Mouse (Mus musculus) activated CD4-positive, CD25-positive, alpha-beta regulatory T cell (primary cell): ENCODE data around the gene H3f3b. TPM values are rescaled to one million over a fixed set of nuclear protein-coding genes. Genes with fewer than 3 reads are reported as not detected.

Source experiments
- polyA plus RNA-seq, 2 experiments: library from polyadenylated mRNA; unstranded; fragments of 100-300 nt; shearing (Covaris generic); gene quantifications; one replicate each; pipeline ENCODE4 v1.2.1; 2017

Gene H3f3b
- polyA plus RNA-seq: 1,000 to 10,000 TPM; 1,433 to 1,590 TPM

GRCm38 (mm10) chr11:116027756-116028155 lies at the start of gene H3f3b:
Gene H3f3b, minus strand, starts transcription at chr11:116027962.

GRCm38 (mm10) chr11:116030088-116030897 lies 2.5 kb upstream of the H3f3b start, which contains the start of gene Unk:
Gene Unk, plus strand, starts transcription at chr11:116030322.

GRCm38 (mm10) chr11:116012262-116012947 lies 15.4 kb downstream of the H3f3b start, which contains the start of gene Galk1:
Gene Galk1, minus strand, starts transcription at chr11:116012719.

GRCm38 (mm10) chr11:115974309-115975082 lies 53.3 kb downstream of the H3f3b start, which contains the start of gene Itgb4:
Gene Itgb4, plus strand, starts transcription at chr11:115974709.

Other genes with a start within 250 kb of the H3f3b start
- gene Caskin2, start 214.3 kb downstream of the H3f3b start, polyA plus RNA-seq: 1 to 10 TPM; 1.5 to 2.7 TPM
- 10 to 100 TPM; 26.4 to 33.1 TPM for gene Tsen54, start 213.2 kb downstream of the H3f3b start, polyA plus RNA-seq
- gene Llgl2, start 203.9 kb downstream of the H3f3b start, polyA plus RNA-seq: 10 to 100 TPM; 25.4 to 26.7 TPM
- under 1 TPM in 1 of 2 experiments, not detected in 1; 0.21 TPM for gene Myo15b, start 169.6 kb downstream of the H3f3b start, polyA plus RNA-seq
- under 1 TPM in 1 of 2 experiments, not detected in 1; 0.16 TPM for gene Smim5, start 128.0 kb downstream of the H3f3b start, polyA plus RNA-seq
- gene Smim6, start 115.9 kb downstream of the H3f3b start, polyA plus RNA-seq: 1 to 10 TPM; 1.1 to 1.3 TPM
- gene Sap30bp, start 94.7 kb downstream of the H3f3b start, polyA plus RNA-seq: 10 to 100 TPM; 28.7 to 33.7 TPM
- 10 to 100 TPM; 11.2 to 20.0 TPM for gene Recql5, start 94.5 kb downstream of the H3f3b start, polyA plus RNA-seq
- gene Itgb4, start 53.3 kb downstream of the H3f3b start, polyA plus RNA-seq: under 1 TPM; 0.10 to 0.16 TPM
- 10 to 100 TPM; 30.5 to 58.2 TPM for gene Galk1, start 15.2 kb downstream of the H3f3b start, polyA plus RNA-seq
- 10 to 100 TPM; 23.8 to 28.6 TPM for gene Unk, start 2.4 kb upstream of the H3f3b start, polyA plus RNA-seq
- gene Unc13d, start 50.0 kb upstream of the H3f3b start, polyA plus RNA-seq: 100 to 1,000 TPM in 1 of 2 experiments, 10 to 100 TPM in 1; 95.7 to 157 TPM
- gene Wbp2, start 59.0 kb upstream of the H3f3b start, polyA plus RNA-seq: 100 to 1,000 TPM; 141 to 173 TPM
- gene Trim47, start 99.2 kb upstream of the H3f3b start, polyA plus RNA-seq: 1 to 10 TPM in 1 of 2 experiments, under 1 TPM in 1; 0.42 to 1.0 TPM
- 10 to 100 TPM in 1 of 2 experiments, 1 to 10 TPM in 1; 7.6 to 11.0 TPM for gene Trim65, start 103.2 kb upstream of the H3f3b start, polyA plus RNA-seq
- gene Mrpl38, start 110.9 kb upstream of the H3f3b start, polyA plus RNA-seq: 10 to 100 TPM; 27.1 to 45.9 TPM
- 1 to 10 TPM; 4.9 to 6.5 TPM for gene Fbf1, start 140.2 kb upstream of the H3f3b start, polyA plus RNA-seq
- gene Ten1, start 170.9 kb upstream of the H3f3b start, polyA plus RNA-seq: 100 to 1,000 TPM in 1 of 2 experiments, 10 to 100 TPM in 1; 78.5 to 101 TPM
- 10 to 100 TPM; 16.2 to 18.9 TPM for gene Acox1, start 171.1 kb upstream of the H3f3b start, polyA plus RNA-seq
- gene Evpl, start 210.1 kb upstream of the H3f3b start, polyA plus RNA-seq: under 1 TPM; 0.14 to 0.29 TPM
- 10 to 100 TPM; 55.6 to 64.4 TPM for gene Srp68, start 246.3 kb upstream of the H3f3b start, polyA plus RNA-seq